Mouse (Mus musculus): ENCODE data around the gene Hnrnpc.

- TF ChIP-seq EP300 (optimal IDR thresholded peaks at IDR 0.05) (no peak), CTCF (IDR thresholded peaks at IDR 0.05; ENCODE audit: low read depth) (no peak)
Measured at GRCm38 (mm10) chr14:52059982-52060381, 43.8 kb downstream of the Hnrnpc start.

All from stomach, postnatal 0 days (tissue).